Mouse (Mus musculus): ENCODE measurements around the gene 2010315B03Rik. TPM values are rescaled to one million over a fixed set of nuclear protein-coding genes. Genes with fewer than 3 reads are reported as not detected.

2010315B03Rik gene
- polyA plus RNA-seq (2014; fragmentation: Nextera tagmentation; extraction: Ambion mirVana): 9.5 and 10.8 TPM in 2 replicates

DNA sequence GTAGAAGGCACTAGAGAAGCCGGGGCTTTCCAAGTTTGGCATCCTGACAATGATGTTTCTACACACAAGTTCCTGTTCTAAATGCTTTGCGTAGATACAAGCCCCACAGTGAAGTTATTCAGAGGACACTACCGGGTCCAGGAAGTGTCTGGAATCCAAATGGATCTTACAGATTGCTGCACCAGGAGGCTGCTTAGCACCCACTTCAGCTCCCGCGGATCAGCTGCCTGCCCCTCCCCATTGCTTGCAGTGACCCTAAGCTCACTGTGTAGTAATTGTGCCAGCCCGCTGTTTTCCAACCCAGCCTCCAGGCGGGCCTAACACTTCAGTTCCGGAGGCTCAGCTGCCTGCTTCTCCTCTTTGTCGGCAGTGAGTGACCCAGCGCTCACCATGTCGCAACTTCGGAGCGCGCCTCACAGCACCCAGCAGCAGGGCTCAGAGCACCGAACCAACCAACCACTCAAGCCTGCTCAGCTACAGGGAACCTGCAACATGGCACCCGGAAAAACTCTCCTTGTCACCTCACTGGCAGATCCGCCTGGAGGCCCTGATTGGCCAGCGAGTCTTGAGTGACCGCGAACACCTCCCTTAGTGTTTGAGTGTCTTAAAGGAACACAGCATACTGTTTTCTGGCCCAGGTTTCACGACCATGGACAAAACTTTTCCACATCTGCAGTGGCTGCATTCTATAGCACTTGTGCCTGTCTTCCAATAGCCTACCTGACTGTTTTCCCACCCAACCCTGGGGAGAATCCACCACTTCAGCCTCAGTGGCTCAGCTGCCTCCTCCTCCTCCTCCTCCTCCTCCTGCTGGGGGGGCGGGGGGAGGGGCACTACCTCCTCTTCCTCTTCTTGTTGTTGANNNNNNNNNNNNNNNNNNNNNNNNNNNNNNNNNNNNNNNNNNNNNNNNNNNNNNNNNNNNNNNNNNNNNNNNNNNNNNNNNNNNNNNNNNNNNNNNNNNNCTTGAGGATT, at the start of gene 2010315B03Rik:
Gene 2010315B03Rik (minus strand): TSS at position 526 of the 972 bp plus-strand sequence.
- Histone ChIP-seq H3K4me3 (replicated peaks; ENCODE audit: low read depth, low read length) (peak within 1 kb of the TSS; percentile 58), H3K36me3 (ENCODE audit: control insufficient read depth, insufficient read depth, low read length) (no peaks in the 10 kb centered on the region), H3K4me2 (ENCODE audit: low read length) (peak within 1 kb of the TSS; percentile 55), H3K27me3 (ENCODE audit: control insufficient read depth, insufficient read depth, low read length) (no peaks in the 10 kb centered on the region), H3K4me1 (ENCODE audit: control insufficient read depth, insufficient read depth, low read length) (peaks cover 6% of the 10 kb centered on the region), H3K27ac (replicated peaks; ENCODE audit: low read depth, low read length) (peak within 1 kb of the TSS; percentile 80), H3K9me3 (ENCODE audit: control insufficient read depth, low read length) (0 out of 2 replicates have a peak, but pooled peaks cover 2% of the 10 kb centered on the region), H3K9ac (replicated peaks; ENCODE audit: low read length) (peak within 1 kb of the TSS; percentile 54)
- DNase-seq: peak; percentile 90
- peak; percentile 95 for ATAC-seq (ENCODE audit: low FRiP score, low TSS enrichment)
- WGBS: 2% methylated on average over 21 of the region's 22 CpGs

DNA sequence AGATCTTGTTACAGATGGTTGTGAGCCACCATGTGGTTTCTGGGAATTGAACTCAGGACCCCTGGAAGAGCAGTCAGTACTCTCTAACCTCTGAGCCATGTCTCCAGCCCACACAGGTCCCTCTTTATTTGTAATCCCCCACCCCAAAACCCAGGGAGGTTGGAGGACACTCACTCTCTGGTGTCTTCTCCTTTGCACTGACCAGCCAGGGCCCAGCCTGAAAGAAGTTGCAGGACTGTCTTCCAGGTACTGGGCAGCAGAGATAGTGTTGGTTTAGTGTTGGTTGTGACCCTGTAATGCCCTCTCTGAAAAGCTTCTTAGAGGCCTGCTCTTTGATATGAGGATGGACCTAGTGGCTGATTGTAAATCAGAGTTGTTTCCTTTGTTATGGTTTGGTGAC, 994 bp downstream of the 2010315B03Rik start:
- Histone ChIP-seq H3K36me3 (ENCODE audit: control insufficient read depth, insufficient read depth, low read length) (no peaks in the 10 kb centered on the region), H3K4me2 (ENCODE audit: low read length) (peak overlapping the region; percentile 55), H3K9ac (replicated peaks; ENCODE audit: low read length) (peak overlapping the region; percentile 54), H3K9me3 (ENCODE audit: control insufficient read depth, low read length) (no peaks in the 10 kb centered on the region), H3K27ac (replicated peaks; ENCODE audit: low read depth, low read length) (peak overlapping the region; percentile 80; the same call in 1 of the 2 replicates), H3K27me3 (ENCODE audit: control insufficient read depth, insufficient read depth, low read length) (no peaks in the 10 kb centered on the region), H3K4me3 (replicated peaks; ENCODE audit: low read depth, low read length) (peak overlapping the region; percentile 58), H3K4me1 (ENCODE audit: control insufficient read depth, insufficient read depth, low read length) (peaks cover 6% of the 10 kb centered on the region)
- DNase-seq: no peak
- no peak for ATAC-seq (ENCODE audit: low FRiP score, low TSS enrichment)

DNA sequence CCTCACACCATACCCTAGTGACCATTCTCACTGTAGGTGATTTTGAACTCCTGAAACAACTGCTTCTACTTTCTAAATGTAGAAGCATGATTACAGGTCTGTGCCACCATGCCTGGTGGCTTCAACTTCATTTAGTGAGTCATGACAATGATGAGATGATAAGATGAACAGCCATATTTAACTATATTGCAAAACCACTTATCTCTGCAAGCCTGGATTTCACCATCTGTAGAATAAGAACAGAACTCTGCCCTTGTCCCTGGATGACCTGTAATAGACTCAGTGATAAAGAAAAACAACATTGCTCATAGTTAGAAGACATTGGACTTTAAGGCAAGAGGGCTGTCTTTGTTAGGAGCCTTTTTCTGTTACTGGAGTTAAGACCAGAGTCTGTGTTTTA, 24.2 kb downstream of the 2010315B03Rik start:
- no peaks in the 10 kb centered on the region for H3K27me3 ChIP-seq (ENCODE audit: control insufficient read depth, insufficient read depth, low read length)
- ATAC-seq (ENCODE audit: low FRiP score, low TSS enrichment): no peak
- H3K36me3 ChIP-seq (ENCODE audit: control insufficient read depth, insufficient read depth, low read length): peaks cover 13% of the 10 kb centered on the region
- no peak overlapping the region for H3K27ac ChIP-seq (replicated peaks; ENCODE audit: low read depth, low read length)
- peaks cover 24% of the 10 kb centered on the region for H3K9me3 ChIP-seq (ENCODE audit: control insufficient read depth, low read length)
- H3K4me3 ChIP-seq (replicated peaks; ENCODE audit: low read depth, low read length): no peak overlapping the region
- no peak for DNase-seq
- no peak overlapping the region for H3K9ac ChIP-seq (replicated peaks; ENCODE audit: low read length)
- H3K4me2 ChIP-seq (ENCODE audit: low read length): no peak overlapping the region
- H3K4me1 ChIP-seq (ENCODE audit: control insufficient read depth, insufficient read depth, low read length): no peaks in the 10 kb centered on the region

DNA sequence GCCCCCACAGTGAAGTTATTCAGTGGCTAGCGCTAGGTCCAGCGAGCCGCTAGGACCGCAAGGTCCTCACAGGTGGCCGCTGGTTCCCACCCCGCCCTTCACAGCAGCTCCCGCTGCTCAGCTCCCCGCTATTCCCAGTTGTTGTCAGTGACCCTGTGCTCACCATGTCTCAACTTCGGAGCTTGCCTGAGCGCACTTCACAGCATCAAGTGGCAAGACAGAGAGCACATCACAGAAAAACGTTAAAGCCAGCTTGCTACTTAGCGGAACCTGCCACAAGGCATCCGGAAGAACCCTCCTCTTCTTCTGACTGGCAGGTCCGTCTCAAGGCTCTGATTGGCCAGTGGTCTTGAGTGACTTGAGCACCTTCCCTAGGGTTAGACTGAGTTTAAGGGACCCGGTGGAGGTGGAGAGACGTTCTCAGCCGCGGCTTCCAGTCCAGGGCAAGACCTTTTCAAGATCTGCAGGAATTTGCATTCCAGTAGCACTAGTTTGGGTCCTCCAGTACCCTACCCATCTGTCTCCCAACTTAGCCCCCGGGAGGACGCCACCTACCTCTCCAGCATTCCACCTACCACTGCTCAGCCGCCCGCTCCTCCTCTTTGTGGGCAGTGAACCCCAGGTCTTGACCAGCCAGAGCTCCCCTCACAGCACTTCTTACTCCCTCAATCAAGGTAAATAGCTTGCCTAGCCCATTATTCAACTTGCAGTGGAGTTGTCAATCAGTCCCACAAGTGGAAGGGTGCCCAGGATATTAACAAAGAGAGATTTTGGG, 30.4 kb downstream of the 2010315B03Rik start:
- Histone ChIP-seq H3K4me3 (replicated peaks; ENCODE audit: low read depth, low read length) (peak overlapping the region; percentile 80), H3K4me2 (ENCODE audit: low read length) (peak overlapping the region; percentile 73), H3K4me1 (ENCODE audit: control insufficient read depth, insufficient read depth, low read length) (peaks cover 13% of the 10 kb centered on the region), H3K9me3 (ENCODE audit: control insufficient read depth, low read length) (peaks cover 12% of the 10 kb centered on the region), H3K36me3 (ENCODE audit: control insufficient read depth, insufficient read depth, low read length) (peaks cover 11% of the 10 kb centered on the region), H3K9ac (replicated peaks; ENCODE audit: low read length) (peak overlapping the region; percentile 75), H3K27me3 (ENCODE audit: control insufficient read depth, insufficient read depth, low read length) (no peaks in the 10 kb centered on the region), H3K27ac (replicated peaks; ENCODE audit: low read depth, low read length) (peak overlapping the region; percentile 78)
- DNase-seq: peak; percentile 91
- peak; percentile 95 for ATAC-seq (ENCODE audit: low FRiP score, low TSS enrichment)
- under 1% methylated on average over 22 of the region's 22 CpGs for WGBS

DNA sequence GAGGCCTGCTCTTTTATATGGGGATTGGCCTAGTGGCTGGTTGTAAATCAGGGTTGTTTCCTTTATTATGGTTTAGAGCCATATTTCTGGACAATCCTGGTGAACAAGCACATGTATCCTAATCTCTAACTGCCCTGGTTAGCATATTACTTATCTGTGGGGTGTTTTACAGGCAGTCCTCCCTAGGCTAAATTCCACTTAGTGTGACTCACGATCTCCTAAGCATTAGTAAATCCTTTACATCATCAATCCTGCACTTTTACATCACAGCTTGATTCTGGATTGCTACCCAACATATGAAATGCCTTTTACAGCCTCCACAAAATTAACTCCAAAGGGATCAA, 31.1 kb downstream of the 2010315B03Rik start:
- H3K27me3 ChIP-seq (ENCODE audit: control insufficient read depth, insufficient read depth, low read length): no peaks in the 10 kb centered on the region
- peak; percentile 6; the same call in 1 of the 2 replicates for ATAC-seq (ENCODE audit: low FRiP score, low TSS enrichment)
- H3K9me3 ChIP-seq (ENCODE audit: control insufficient read depth, low read length): peaks cover 15% of the 10 kb centered on the region
- peaks cover 11% of the 10 kb centered on the region for H3K36me3 ChIP-seq (ENCODE audit: control insufficient read depth, insufficient read depth, low read length)
- peak overlapping the region; percentile 75 for H3K9ac ChIP-seq (replicated peaks; ENCODE audit: low read length)
- H3K4me3 ChIP-seq (replicated peaks; ENCODE audit: low read depth, low read length): peak overlapping the region; percentile 80
- WGBS: 20% methylated on average over 1 of the region's 1 CpGs
- peaks cover 13% of the 10 kb centered on the region for H3K4me1 ChIP-seq (ENCODE audit: control insufficient read depth, insufficient read depth, low read length)
- H3K4me2 ChIP-seq (ENCODE audit: low read length): peak overlapping the region; percentile 73
- peak overlapping the region; percentile 78; the same call in 1 of the 2 replicates for H3K27ac ChIP-seq (replicated peaks; ENCODE audit: low read depth, low read length)
- DNase-seq: peak; percentile 21

DNA sequence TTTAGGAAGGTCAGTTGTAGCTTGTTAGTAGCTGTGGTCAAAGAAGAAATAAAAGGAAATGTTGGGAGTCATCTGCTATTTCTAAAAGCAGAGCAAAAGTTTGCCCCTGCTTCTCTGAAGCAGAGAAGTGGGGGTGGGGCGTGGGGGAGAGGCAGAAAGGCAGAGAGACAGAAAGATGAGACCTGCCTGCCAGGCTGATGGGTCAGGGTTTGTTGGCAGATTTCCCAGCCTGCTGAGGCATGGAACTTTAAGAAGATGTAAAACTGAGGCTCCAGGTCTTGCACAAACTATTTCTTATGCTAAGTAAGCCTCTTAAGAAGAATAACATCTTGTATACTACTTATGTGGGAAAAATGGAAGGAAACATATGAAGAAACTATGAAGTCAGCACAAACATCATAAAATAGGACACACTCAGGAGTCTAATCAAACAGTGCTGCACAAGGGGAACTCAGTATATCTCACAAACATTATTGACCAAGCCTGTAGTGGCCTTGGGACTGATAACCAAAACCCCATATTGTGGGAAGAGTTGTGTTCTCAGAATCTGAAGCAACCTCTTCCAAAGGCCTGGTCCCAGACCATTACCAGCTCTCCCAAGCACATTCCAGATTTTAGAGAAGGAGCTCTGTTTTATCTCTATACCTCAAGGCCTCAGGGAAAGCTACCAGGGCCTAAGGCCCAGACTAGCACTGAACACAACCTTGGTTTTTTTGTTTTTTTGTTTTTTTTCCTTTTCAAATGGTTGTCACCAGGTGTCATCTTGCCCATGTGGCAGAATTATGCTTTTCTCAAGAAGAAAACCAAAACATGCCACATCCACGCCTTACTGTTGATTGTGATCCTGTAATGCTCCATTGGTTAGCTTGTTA, 31.7 kb downstream of the 2010315B03Rik start:
- peaks cover 13% of the 10 kb centered on the region for H3K4me1 ChIP-seq (ENCODE audit: control insufficient read depth, insufficient read depth, low read length)
- H3K36me3 ChIP-seq (ENCODE audit: control insufficient read depth, insufficient read depth, low read length): peaks cover 11% of the 10 kb centered on the region
- H3K4me2 ChIP-seq (ENCODE audit: low read length): peak overlapping the region; percentile 73
- peaks cover 17% of the 10 kb centered on the region for H3K9me3 ChIP-seq (ENCODE audit: control insufficient read depth, low read length)
- ATAC-seq (ENCODE audit: low FRiP score, low TSS enrichment) (no peak), DNase-seq (no peak)
- 79% methylated on average over 2 of the region's 2 CpGs for WGBS
- H3K27me3 ChIP-seq (ENCODE audit: control insufficient read depth, insufficient read depth, low read length): no peaks in the 10 kb centered on the region
- H3K9ac ChIP-seq (replicated peaks; ENCODE audit: low read length): peak overlapping the region; percentile 75
- H3K4me3 ChIP-seq (replicated peaks; ENCODE audit: low read depth, low read length): peak overlapping the region; percentile 80
- 0 out of 2 replicates have a peak overlapping the region, but pooled peaks have one; percentile 78 for H3K27ac ChIP-seq (replicated peaks; ENCODE audit: low read depth, low read length)

DNA sequence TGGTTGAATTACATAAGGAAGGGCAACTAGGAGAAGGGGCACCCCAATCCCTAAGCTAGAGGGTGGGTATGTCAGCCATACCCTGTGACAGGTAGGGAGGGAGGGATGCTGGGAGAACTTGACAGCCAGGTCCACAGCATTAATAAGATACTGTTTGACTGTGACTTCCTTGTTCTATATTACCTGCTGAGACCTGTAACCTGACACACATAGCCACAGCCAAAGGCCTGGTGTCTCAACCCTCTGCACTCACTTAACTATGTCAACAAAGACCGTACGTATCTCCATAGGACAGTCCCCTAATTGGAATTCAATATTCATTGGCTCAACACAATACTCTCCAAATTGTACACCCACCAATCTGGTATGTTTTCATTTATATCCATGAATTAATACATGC, 33.2 kb downstream of the 2010315B03Rik start:
- DNase-seq (no peak), ATAC-seq (ENCODE audit: low FRiP score, low TSS enrichment) (no peak)
- Histone ChIP-seq H3K9me3 (ENCODE audit: control insufficient read depth, low read length) (peaks cover 31% of the 10 kb centered on the region), H3K27ac (replicated peaks; ENCODE audit: low read depth, low read length) (no peak overlapping the region), H3K4me3 (replicated peaks; ENCODE audit: low read depth, low read length) (no peak overlapping the region), H3K4me2 (ENCODE audit: low read length) (no peak overlapping the region), H3K36me3 (ENCODE audit: control insufficient read depth, insufficient read depth, low read length) (peaks cover 22% of the 10 kb centered on the region), H3K27me3 (ENCODE audit: control insufficient read depth, insufficient read depth, low read length) (no peaks in the 10 kb centered on the region), H3K4me1 (ENCODE audit: control insufficient read depth, insufficient read depth, low read length) (peaks cover 13% of the 10 kb centered on the region), H3K9ac (replicated peaks; ENCODE audit: low read length) (no peak overlapping the region)
- WGBS: 53% methylated on average over 2 of the region's 2 CpGs

DNA sequence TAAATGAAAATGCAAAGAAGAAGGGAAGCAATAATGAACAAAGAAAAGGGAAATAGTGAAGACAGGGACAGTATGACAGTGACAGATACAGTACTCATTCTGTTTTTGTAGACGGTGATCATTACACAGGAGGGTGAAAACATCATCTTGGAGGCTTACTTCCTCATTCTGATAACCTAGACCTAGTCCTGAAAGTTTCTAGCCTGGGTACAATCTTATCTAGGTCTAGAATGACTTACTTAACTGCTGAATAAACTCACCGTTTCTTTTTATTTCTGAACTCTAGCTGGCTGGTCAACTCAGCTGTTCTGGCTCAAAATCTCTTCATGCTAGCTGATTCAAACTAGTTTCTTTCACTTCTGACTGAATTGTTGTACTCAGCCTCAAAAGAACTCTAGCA, 37.4 kb downstream of the 2010315B03Rik start:
- peaks cover 39% of the 10 kb centered on the region for H3K36me3 ChIP-seq (ENCODE audit: control insufficient read depth, insufficient read depth, low read length)
- no peaks in the 10 kb centered on the region for H3K27me3 ChIP-seq (ENCODE audit: control insufficient read depth, insufficient read depth, low read length)
- 96% methylated on average over 2 of the region's 2 CpGs for WGBS
- ATAC-seq (ENCODE audit: low FRiP score, low TSS enrichment) (no peak), DNase-seq (no peak)
- H3K4me1 ChIP-seq (ENCODE audit: control insufficient read depth, insufficient read depth, low read length): no peaks in the 10 kb centered on the region
- H3K4me3 ChIP-seq (replicated peaks; ENCODE audit: low read depth, low read length): no peak overlapping the region
- H3K9me3 ChIP-seq (ENCODE audit: control insufficient read depth, low read length): peaks cover 70% of the 10 kb centered on the region
- no peak overlapping the region for H3K4me2 ChIP-seq (ENCODE audit: low read length)
- no peak overlapping the region for H3K9ac ChIP-seq (replicated peaks; ENCODE audit: low read length)
- no peak overlapping the region for H3K27ac ChIP-seq (replicated peaks; ENCODE audit: low read depth, low read length)

All from midbrain, embryonic 14.5 days (tissue).